Mouse (Mus musculus) urinary bladder, adult 18-20 months (tissue): ENCODE measurements at regions not wholly inside any gene's neighbourhood (a gene's known extent, or its start where the extent isn't known, plus 50 kb on each side); places are given as distances from the start of the nearest gene placed in this dataset.
"Not testable (repeated sequence)": the region's sequence is repeated elsewhere in the genome, so short reads cannot be mapped to it uniquely, and the experiment has no call there.

Experiments used
- DNase-seq, 2 experiments: peaks; one replicate each; pipeline ENCODE4 v3.0.0; 2022; ENCODE audit warnings: low spot score in 2 of 2, mixed read lengths in 2 of 2

DNA sequence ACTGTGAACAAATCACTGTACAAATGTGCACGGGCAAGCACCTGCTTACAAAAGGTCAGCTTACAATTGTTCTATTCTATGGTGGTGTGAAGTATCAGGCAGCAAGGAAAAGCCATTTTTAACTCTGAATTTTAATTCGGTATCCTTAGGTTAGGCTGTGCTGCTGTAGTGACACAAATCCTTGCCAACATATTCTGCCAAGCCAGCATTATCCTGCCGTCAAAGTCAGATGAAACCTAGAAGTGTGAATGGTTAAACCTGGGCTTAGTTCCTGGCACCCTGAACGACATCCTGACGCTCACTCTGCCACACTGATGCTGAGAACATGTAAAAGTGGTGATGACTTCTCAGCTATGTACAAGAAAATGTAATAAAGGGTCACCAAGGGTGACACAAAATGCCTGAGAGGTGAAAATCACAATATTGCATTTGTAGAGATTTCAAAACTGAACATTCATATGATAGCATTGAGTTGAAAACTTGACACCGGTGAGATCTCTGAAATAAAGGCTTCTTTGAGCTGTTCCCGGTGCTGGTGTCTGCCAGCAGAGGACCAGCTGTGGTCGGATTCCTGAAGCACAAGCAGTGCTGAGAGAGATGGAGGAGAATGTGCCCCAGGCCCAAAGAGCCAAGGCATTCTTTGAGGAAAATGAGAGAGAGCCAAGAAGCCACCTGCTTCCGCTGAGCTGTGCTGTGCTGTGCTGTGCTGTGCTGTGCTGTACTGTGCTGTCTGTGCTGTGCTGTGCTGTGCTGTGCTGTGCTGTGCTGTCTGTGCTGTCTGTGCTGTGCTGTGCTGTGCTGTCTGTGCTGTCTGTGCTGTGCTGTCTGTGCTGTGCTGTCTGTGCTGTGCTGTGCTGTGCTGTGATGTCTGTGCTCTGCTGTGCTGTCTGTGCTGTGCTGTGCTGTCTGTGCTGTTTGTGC, 195.9 kb downstream of the Tcp10c start:
- DNase-seq, result no peak

DNA sequence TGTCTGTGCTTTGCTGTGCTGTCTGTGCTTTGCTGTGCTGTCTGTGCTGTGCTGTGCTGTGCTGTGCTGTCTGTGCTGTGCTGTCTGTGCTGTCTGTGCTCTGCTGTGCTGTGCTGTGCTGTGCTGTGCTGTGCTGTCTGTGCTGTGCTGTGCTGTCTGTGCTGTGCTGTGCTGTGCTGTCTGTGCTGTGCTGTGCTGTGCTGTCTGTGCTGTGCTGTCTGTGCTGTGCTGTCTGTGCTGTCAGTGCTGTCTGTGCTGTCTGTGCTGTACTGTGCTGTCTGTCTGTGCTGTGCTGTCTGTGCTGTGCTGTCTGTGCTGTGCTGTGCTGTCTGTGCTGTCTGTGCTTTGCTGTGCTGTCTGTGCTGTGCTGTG, 196.5 kb downstream of the Tcp10c start:
- not testable (repeated sequence) for DNase-seq

DNA sequence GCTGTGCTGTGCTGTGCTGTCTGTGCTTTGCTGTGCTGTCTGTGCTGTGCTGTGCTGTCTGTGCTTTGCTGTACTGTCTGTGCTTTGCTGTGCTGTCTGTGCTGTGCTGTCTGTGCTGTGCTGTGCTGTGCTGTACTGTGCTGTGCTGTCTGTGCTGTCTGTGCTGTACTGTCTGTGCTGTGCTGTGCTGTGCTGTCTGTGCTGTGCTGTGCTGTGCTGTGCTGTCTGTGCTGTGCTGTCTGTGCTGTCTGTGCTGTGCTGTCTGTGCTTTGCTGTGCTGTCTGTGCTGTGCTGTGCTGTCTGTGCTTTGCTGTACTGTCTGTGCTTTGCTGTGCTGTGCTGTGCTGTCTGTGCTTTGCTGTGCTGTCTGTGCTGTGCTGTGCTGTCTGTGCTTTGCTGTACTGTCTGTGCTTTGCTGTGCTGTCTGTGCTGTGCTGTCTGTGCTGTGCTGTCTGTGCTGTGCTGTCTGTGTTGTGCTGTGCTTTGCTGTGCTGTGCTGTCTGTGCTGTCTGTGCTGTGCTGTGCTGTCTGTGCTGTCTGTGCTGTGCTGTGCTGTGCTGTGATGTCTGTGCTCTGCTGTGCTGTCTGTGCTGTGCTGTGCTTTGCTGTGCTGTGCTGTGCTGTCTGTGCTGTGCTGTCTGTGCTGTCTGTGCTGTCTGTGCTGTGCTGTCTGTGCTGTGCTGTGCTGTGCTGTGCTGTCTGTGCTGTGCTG, 197.5 kb downstream of the Tcp10c start:
- DNase-seq, result not testable (repeated sequence)

DNA sequence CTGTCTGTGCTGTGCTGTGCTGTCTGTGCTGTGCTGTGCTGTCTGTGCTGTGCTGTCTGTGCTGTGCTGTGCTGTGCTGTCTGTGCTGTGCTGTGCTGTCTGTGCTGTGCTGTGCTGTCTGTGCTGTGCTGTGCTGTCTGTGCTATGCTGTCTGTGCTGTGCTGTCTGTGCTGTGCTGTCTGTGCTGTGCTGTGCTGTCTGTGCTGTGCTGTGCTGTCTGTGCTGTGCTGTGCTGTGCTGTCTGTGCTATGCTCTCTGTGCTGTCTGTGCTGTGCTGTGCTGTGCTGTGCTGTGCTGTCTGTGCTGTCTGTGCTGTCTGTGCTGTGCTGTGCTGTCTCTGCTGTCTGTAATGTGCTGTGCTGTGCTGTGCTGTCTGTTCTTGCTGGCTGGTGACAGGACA, 198.5 kb downstream of the Tcp10c start:
- DNase-seq, result not testable (repeated sequence)

DNA sequence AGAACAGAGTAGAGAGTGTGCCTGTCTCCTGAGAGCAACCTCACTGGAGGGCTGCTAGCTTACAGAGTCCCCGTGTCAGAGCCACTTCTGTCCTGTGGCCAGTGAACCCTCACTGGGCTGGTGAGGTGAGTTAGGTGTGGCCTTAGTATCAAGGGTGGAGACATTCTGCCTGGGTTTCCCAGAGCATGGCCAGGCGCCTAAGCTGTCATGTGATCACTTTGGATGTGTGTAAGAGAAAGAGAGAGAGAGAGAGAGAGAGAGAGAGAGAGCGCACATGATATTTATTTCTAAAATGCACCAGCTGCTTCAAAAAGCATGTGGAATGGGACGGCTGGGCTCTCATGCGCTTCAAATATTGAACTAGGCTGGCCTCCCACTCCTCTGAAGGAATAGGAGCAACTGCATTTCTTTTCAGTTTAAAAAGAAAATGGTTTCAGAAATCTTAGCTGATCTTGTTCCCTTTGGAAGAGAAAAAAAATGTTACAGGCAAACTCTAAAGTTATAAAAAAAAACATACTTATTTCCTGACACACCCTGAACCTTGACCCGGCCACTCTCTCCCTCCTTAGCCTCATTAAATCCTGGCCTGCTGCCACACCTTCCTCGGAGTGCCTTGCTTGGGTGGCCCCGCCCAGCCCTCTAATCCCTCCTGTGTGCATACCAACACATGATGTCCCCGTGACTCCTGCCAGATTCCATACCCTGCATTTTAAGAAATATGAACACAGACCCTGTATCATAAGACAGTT, 201.1 kb downstream of the Tcp10c start:
- DNase-seq, result peak in 1 of 2 experiments; percentile 72

DNA sequence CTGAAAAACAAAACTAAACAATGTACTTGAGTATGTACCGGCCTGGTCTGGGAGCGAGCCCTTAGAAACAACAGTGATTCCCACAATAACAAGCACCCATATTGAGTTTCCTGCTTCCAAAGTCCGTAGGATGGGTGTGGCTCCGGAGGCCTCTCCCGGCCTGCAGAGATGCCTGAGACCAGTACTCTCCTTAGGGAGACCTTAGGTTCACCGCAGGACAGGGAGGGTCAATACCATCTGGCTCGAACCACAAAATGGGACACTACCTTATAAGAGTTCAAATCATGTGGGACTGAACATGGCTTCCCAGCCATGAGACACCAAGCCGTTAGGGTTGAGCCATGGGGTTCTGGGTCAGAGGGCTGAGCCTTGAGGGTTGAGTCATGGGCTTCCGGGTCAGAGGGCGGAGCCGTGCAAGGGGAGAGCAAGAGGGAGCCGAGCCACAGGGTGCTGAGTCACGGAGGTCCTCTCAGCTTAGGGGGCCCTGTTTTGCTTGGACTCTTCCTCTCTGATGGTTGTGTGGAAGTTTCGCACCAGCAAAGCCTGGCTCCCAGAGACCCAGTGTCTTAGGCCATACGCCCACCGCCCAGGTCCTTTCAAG, 201.8 kb downstream of the Tcp10c start:
- DNase-seq, result not testable (repeated sequence)

DNA sequence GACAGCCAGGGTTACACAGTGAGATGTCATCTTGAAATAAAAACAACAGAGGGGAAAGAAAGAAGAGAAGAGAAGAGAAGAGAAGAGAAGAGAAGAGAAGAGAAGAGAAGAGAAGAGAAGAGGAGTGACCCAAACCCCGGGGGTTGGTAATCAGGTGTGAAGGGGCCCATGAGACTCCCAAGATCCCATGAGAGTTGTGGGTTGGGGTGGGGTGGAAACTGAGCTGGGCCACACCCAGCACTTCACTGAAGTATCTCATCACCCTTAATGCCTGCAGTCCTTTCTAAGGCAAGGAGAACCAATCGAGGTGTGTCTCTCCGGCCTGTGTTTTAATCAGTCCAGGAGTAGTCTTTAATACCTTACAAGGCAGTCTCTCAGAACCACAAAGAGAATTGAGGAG, 201.5 kb upstream of the Afdn start:
- no peak for DNase-seq

DNA sequence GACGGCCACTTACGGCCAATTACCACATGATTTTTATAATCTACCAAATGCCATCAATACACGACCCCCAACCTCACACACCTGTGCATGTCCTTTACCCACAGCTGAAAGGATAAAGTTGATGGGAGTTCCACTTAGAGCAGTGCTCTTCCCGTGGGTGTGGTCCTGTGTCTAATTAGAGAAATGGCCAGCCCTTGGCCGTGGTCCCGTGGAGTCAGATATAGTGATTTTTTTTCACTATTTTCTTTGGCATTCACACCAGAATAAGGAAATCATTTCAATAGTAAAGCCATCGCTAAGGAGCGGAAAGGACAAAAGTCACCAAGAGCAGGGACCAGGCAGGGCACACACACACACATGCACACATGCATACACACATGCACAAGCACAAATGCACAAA, 199.0 kb upstream of the Afdn start:
- DNase-seq, result no peak

DNA sequence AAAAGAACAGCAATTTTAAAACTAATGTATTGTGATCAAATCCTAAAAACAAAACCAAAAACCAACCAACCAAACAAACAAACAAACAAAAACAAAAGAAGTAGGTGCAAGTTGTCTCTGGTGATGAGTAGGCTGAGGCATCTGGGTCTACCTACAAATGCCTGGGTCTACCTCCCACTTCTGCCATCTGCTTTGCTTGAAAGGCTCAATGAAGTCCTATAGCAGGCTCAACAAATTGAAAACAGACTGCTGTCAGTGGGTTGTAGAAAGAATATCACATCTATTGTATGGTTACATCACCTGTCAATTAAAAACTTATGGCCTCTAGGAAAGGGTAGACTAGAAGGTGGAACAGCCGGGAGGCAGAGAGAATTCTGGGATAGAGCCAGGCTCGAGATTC, 197.4 kb upstream of the Afdn start:
- no peak for DNase-seq

DNA sequence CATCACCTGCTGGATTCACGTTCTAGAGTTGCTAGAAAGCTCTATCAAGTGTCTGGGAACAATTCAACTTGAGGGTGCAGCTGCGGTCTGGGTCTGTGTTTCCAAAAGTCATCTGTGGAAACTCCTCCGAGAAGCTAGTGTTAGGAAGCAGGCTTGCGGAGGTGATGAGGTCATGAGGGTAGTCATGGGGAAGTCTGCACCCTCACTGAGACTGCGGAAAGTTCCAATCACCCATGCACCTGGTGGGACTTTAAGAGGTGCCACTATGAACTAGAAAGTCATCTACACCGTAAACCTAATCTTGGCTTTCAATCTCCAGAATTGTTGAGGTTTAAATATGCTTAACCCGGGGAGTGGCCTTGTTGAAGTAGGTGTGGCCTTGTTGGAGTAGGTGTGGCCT, 195.5 kb upstream of the Afdn start:
- no peak for DNase-seq

DNA sequence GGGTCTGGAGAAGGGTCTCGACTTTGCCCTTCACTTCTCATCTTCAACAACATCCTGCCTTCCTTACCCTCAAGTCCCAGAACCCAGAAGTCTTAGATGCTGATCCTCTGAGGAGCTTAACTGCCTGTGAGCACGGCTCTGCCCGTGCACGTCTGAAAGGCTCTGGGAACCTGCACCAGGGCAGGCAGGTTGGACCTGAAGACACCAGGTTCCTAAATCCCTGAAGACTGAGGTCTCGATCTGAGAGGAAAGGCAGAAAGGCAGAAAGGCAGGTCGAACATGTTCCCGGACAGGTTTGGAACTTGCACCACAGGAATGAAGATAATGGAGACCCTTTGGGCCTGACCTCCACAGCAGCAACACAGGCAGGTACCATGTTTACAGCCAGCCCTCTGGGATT, 193.7 kb upstream of the Afdn start:
- no peak for DNase-seq

DNA sequence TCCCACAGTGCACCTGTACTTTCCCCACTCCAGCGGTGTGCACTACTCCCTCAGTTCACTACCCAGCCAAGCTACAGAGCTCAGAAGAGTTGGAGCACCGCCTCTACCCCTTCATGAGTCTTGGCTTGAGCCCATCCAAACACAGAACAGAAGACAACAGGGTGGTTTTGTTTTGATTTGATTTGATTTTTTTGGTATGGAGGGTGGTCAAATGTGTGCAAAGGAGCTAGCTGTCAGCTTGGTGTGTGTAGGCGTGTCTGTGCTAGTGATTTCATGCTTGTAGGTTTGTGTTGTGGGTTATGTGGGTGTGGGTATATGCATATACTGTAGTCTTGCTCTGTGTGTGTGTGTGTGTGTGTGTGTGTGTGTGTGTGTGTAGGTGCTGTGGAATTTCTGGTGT, 193.2 kb upstream of the Afdn start:
- DNase-seq, result no peak

DNA sequence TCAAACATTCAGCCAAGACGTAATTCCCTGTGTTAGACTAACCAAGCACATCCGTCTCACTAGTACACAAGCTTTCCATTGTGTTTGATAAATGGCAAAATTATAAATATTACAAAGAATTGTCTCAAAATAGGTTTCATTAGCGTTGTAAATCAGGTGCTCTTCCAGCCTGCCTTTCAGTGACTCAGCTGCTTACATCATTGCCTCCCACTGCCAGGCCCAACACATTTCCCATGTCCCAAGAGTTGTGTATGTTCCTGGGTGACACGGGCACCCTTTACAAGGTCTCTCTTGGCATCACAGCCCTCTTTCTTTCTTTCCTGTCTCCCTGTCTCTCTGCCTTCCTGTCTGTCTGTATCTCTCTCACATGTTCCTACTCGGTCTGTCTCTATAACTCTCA, 189.5 kb upstream of the Afdn start:
- DNase-seq, result no peak

DNA sequence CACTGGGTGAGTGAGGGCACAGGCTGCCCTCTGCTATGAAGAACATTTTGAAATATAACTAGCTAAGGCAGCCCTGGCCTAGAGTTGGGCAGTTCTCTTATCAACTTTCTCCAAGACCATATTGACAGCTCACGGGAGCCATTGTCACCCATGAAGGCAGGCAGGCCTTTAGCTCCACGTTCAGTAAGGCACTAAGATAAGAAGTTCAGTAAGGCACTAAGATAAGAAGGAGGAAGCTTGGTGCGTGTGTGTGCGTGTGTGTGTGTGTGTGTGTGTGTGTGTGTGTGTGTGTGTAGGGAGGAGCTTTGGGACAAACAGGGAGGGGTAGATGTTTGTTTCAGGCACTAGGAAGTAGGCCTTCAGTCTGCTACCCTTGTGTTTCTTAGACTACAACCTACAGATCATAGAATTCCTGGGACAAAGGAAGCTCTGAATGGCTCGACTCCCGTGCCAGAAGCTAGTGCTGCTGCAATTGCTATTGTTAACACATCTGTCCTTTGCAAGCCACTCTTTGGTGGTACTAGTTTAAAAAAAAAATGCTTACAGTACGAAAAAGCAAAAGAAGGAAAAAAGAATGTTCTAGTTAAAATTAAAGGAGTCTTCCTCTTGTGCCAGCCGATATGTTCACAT, 188.0 kb upstream of the Afdn start:
- no peak for DNase-seq

DNA sequence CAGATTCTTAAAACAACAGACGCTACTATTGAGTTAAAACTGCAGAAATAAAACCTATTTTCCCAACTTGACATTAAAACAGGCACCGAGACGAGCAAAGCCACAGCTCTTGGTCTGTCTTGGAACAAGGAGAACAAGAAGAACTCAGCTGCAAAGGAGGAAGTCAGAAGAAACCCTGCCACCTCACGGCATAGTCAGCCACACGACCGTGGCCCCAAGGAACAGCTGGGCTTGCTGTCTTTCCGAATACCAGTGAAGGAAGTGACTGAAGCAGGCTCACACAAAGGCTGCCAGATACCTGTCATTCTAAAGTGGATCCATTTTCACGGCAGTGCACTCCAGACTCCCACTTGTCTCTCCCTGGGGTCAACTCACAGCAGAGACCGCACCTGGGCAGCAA, 187.3 kb upstream of the Afdn start:
- no peak for DNase-seq

DNA sequence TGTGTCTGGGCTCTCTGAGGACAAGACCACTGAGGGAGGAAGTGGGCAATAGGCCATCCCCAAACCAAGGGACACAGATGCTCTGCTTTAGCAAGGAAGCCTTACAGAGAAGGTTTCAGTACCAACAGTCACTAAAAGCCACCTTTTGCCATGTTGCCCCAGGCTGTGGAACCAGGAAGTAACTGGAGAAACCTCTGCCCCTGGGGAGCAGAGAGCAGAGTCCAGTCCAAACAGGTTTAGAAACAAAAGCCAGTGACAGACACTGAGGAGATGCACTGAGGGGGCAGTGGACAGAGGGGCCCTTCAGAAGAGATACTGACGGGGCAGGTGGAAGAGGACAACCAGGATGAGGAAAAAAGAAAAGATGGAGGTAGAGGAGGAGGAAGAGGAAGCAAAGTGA, 186.2 kb upstream of the Afdn start:
- no peak for DNase-seq

DNA sequence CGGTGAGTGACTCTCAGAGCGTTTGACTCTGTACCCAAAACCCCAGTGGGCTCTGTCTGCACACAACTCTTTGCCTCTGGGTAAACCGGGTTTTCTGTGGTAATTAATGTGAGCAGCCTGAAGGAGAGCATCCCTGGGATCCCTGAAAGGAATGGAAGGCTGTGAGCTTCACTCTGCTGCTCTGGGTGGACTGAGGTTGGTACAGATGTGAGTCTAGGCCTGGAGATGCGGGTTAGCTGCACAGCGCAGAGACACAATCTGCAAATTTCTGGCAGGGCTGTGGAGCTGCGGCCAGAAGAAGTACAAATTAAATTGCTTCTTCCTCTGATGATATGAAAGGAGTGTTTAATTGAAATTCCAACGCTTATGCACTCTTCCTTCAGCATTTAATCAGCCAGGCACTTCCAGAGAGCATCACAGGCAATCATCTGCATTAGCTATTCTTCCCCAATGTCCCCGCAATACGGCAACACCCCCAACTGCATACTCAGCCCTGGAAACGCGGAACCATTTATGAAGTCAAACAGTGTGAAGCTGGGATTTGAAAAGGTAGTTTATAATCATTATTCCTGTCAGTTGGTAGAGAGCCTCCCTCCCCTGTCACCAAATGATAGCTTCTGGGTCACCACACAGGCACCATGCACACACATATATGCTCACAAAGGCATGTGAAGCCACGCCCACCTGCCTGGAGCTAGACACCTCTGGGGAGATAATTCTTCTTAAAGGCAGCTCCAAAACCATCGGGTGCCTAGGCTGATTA, 185.5 kb upstream of the Afdn start:
- no peak for DNase-seq

DNA sequence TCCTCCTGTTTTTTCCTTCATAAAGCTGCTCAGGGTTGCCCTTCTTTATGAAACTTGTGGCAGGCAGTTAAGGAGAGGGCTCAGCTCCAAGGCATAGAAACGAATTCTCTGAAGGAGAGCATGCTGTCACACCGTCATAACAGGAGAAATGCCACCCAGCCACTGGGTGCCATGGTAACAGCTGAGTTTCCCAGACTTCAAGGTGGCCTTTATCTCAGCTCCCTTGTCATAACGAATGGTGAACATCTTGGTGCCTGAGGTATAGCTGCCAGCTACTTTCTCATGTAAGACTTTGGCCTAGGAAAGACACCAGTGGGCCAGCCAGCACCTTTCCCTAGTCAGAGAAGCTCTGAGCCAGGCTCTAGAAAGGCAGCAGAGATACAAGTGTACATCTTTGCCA, 182.5 kb upstream of the Afdn start:
- DNase-seq, result no peak

DNA sequence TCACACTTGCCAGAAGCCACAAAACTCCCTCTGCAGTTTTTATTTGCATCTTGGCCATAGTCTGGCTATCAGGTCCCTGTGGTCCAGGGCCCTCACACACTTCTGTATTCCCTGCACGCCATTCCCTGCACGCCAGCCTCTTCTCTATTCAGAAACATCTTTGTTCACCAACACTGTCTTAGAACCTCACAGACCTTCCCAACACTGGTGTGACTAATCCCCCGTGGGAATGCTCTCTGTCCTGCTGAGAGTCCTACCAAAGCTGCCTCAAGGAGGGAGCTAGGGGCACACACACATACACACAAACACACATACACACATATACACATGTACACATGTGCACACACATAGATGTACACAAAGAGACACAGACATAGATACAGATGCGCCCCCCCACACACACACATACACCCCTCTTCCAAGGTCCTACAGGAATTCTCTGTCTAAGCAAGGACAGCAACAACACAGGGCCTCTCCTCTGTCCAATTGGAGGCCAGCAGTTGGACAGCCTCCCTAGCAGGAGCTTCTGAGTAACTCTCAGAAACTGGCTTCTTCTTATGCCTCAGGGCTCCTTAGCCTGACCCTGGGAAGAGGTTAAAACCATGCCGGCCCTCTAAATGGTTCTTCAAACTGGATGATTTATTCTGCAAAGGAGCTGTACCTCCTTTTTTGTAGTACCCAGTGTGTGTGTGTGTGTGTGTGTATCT, 179.0 kb upstream of the Afdn start:
- no peak for DNase-seq

DNA sequence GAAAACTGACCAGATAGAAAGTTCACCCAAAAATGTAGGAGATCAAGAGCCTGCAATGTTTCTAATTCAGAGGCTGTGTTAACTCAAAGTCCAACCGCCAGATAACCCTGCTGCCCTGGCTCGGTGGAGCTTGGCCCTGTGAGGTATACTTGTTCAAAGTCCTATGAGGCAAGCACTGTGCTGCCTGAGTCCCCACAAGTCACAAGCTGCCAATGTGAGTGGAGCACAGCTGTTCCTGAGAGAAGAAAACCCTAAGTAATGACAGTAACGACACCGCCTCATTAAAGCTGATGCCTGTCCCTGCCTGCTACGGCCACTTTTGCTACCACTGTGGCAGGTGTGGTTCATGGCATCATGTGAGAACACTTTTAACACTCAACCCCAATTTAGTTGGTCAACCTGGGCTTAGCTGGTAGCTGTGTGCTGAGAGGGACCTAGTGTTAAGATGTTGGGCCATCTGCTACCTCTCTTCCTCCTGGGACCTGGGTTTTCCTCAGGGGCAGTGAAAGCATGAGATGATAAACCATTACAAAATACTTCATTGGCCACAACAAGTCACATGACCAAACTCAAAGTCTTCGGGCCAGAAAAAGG, 178.2 kb upstream of the Afdn start:
- DNase-seq, result no peak
